Mouse (Mus musculus) kidney, postnatal 0 days (tissue): Measurements from ENCODE around the gene Zfp13. TPM values are rescaled to one million over a fixed set of nuclear protein-coding genes. Genes with fewer than 3 reads are reported as not detected.

Experiments used
- ATAC-seq: fragments of 200-750 bp; cut with Nextera tagmentation; replicated peaks from 2 replicates; pipeline ENCODE4 v1.8.0; 2017; ENCODE audit warnings: low read depth, moderate number of reproducible peaks, moderate TSS enrichment, moderate library complexity; ENCODE audit not compliant: low FRiP score
- DNase-seq: peaks from one replicate; pipeline ENCODE4 v3.0.0-alpha.2; 2016; ENCODE audit warnings: low spot score
- H3K27ac ChIP-seq: fragments of 300-500 bp; sonication (generic); 2 replicates; pipeline ENCODE4 v1.5.1; 2014; ENCODE audit warnings: mild to moderate bottlenecking
- H3K27me3 ChIP-seq: fragments of 300-500 bp; sonication (generic); 2 replicates; pipeline ENCODE4 v1.6.1; 2014; ENCODE audit warnings: low read length, mixed read lengths; ENCODE audit not compliant: insufficient read depth
- H3K36me3 ChIP-seq: fragments of 300-500 bp; sonication (generic); 2 replicates; pipeline ENCODE4 v1.6.1; 2014; ENCODE audit warnings: low read length, mixed read lengths; ENCODE audit not compliant: insufficient read depth
- H3K4me1 ChIP-seq: fragments of 300-500 bp; sonication (generic); replicated peaks from 2 replicates; pipeline ENCODE4 v1.6.1; 2014; ENCODE audit warnings: antibody characterized with exemption, low read length, mixed read lengths; ENCODE audit not compliant: insufficient read depth
- H3K4me2 ChIP-seq: fragments of 300-500 bp; sonication (generic); 2 replicates; pipeline ENCODE4 v1.6.1; 2014; ENCODE audit warnings: mild to moderate bottlenecking, low read length, moderate library complexity, mixed read lengths
- H3K4me3 ChIP-seq: fragments of 300-500 bp; sonication (generic); replicated peaks from 2 replicates; pipeline ENCODE4 v1.5.1; 2014; ENCODE audit warnings: low read depth, low read length
- H3K9ac ChIP-seq: fragments of 300-500 bp; sonication (generic); 2 replicates; pipeline ENCODE4 v1.6.1; 2014; ENCODE audit warnings: low read depth, low read length
- H3K9me3 ChIP-seq: fragments of 300-500 bp; sonication (generic); replicated peaks from 2 replicates; pipeline ENCODE4 v1.6.1; 2016; ENCODE audit warnings: low read length, inconsistent platforms, mixed read lengths
- CTCF ChIP-seq: IDR thresholded peaks from 2 replicates; pipeline ENCODE4 v1.5.1; 2016; ENCODE audit warnings: antibody characterized with exemption, low read depth, mild to moderate bottlenecking, moderate library complexity
- WGBS: fragments of 180-500 bp; shearing (Covaris S2); extraction: QIAGEN DNeasy Blood & Tissue Kit; methylation state at CpG from one replicate; pipeline ENCODE4 v1.1.7; 2014; 5-methylcytosine and 5-hydroxymethylcytosine counted together
- polyA plus RNA-seq: library from polyadenylated mRNA; unstranded; fragments of >200 nt; fragmentation: Nextera tagmentation; extraction: Ambion mirVana; gene quantifications from 2 replicates; pipeline ENCODE4 v1.2.1, GENCODE M21; 2015

The Zfp13 gene
- polyA plus RNA-seq, 1 experiment from 2014 or later, result 12.6 TPM

DNA sequence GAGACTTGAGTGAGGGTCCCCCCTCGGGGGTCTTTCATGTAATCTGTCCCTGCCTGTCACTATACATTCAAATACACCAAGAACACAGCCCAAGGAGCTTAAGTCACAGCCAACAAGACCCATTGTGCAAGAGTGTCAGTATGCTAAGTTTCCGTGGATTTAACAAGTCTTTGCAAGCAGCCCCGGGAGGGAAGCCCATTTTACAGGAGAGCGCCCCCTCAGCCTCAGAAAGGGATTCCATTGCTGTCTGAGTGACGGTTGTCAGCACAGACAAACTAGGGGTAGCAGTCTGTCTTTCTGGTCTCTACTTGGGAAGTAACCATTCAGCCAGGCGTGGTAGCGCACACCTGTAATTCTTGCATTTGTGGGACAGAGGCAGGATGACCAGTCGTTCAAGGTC is 25.2 kb downstream of the Zfp13 start:
- Histone ChIP-seq H3K27ac (no peak overlapping the region), H3K4me2 (no peak overlapping the region), H3K9me3 (no peaks in the 10 kb centered on the region), H3K9ac (no peak overlapping the region), H3K27me3 (no peaks in the 10 kb centered on the region), H3K4me1 (no peaks in the 10 kb centered on the region), H3K36me3 (peaks cover 33% of the 10 kb centered on the region), H3K4me3 (no peak overlapping the region)
- ATAC-seq (no peak), DNase-seq (no peak)
- WGBS, result 94% methylated on average over 8 of the region's 8 CpGs
- TF ChIP-seq CTCF, result no peak

DNA sequence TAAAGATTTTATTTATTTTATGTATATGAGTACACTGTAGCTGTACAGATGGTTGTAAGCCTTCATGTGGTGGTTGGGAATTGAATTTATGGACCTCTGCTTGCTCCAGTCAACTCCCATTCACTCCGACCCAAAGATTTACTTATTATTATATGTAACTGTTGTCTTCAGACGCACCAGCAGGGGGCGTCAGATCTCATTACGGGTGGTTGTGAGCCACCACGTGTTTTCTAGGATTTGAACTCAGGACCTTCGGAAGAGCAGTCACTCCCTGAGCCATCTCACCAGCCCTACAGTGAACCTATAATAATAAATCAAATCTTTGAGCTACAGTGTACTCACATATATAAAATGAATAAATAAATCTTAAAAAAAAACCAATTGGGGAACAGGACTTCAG is 27.2 kb downstream of the Zfp13 start:
- no peak overlapping the region for H3K4me3 ChIP-seq
- 83% methylated on average over 6 of the region's 6 CpGs for WGBS
- no peak overlapping the region for H3K9ac ChIP-seq
- no peaks in the 10 kb centered on the region for H3K27me3 ChIP-seq
- no peak for ATAC-seq
- no peaks in the 10 kb centered on the region for H3K4me1 ChIP-seq
- peak; percentile 51 for TF ChIP-seq CTCF
- DNase-seq, result no peak
- H3K36me3 ChIP-seq, result peaks cover 22% of the 10 kb centered on the region
- no peak overlapping the region for H3K27ac ChIP-seq
- H3K4me2 ChIP-seq, result no peak overlapping the region
- H3K9me3 ChIP-seq, result no peaks in the 10 kb centered on the region

DNA sequence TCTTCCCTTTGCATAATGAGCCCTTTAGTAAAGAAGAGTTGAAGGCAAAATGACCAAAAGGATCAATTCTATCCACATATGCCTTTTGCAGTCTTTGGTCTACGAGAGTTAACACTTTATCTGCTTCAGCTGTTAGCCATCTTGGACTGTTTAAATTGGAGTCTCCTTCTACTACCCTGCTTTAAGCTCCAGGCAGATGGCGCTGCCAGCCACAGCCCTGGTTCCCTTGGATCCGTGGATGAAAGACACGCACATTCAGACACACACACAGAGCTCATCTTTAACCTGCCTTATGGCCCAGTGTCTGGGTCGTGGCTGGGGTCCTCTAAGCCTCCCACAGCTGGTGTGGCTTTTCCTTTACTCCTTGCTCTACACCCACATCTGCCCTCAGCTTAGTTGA is 28.2 kb downstream of the Zfp13 start:
- H3K4me2 ChIP-seq, result no peak overlapping the region
- TF ChIP-seq CTCF, result peak; percentile 60; the same call in 1 of the 2 replicates
- H3K27me3 ChIP-seq, result no peaks in the 10 kb centered on the region
- no peak overlapping the region for H3K4me3 ChIP-seq
- no peaks in the 10 kb centered on the region for H3K9me3 ChIP-seq
- ATAC-seq, result no peak
- 13% methylated on average over 5 of the region's 5 CpGs for WGBS
- peaks cover 13% of the 10 kb centered on the region for H3K36me3 ChIP-seq
- H3K4me1 ChIP-seq, result no peaks in the 10 kb centered on the region
- DNase-seq, result peak; percentile 35
- no peak overlapping the region for H3K27ac ChIP-seq
- no peak overlapping the region for H3K9ac ChIP-seq

- WGBS, result 34% methylated on average over 6 of the region's 6 CpGs
- Histone ChIP-seq H3K4me1 (no peaks in the 10 kb centered on the region), H3K36me3 (0 out of 2 replicates have a peak, but pooled peaks cover 5% of the 10 kb centered on the region), H3K9ac (no peak overlapping the region), H3K4me3 (no peak overlapping the region), H3K9me3 (no peaks in the 10 kb centered on the region), H3K4me2 (no peak overlapping the region), H3K27ac (no peak overlapping the region), H3K27me3 (no peaks in the 10 kb centered on the region)
- ATAC-seq, result no peak
- TF ChIP-seq CTCF, result peak; percentile 76
- DNase-seq, result peak; percentile 76
Measured at GRCm38 (mm10) chr17:23570017-23570416, 29.3 kb downstream of the Zfp13 start.

GRCm38 (mm10) chr17:23568370-23568769 is 30.9 kb downstream of the Zfp13 start:
- WGBS, result 34% methylated on average over 5 of the region's 5 CpGs
- TF ChIP-seq CTCF, result no peak
- Histone ChIP-seq H3K9ac (no peak overlapping the region), H3K27me3 (no peaks in the 10 kb centered on the region), H3K4me2 (no peak overlapping the region), H3K9me3 (no peaks in the 10 kb centered on the region), H3K4me1 (no peaks in the 10 kb centered on the region; the same call in 1 of the 2 replicates), H3K36me3 (no peaks in the 10 kb centered on the region), H3K4me3 (no peak overlapping the region), H3K27ac (no peak overlapping the region)
- DNase-seq, result no peak
- ATAC-seq, result no peak

GRCm38 (mm10) chr17:23566787-23567186 is 32.5 kb downstream of the Zfp13 start:
- Histone ChIP-seq H3K27me3 (no peaks in the 10 kb centered on the region), H3K9me3 (no peaks in the 10 kb centered on the region), H3K36me3 (no peaks in the 10 kb centered on the region), H3K4me2 (no peak overlapping the region), H3K4me1 (peaks cover 3% of the 10 kb centered on the region; the same call in 1 of the 2 replicates), H3K4me3 (no peak overlapping the region), H3K27ac (no peak overlapping the region), H3K9ac (no peak overlapping the region)
- peak; percentile 46; the same call in 1 of the 2 replicates for TF ChIP-seq CTCF
- WGBS, result 50% methylated on average over 5 of the region's 5 CpGs
- DNase-seq (peak; percentile 29), ATAC-seq (no peak)

DNA sequence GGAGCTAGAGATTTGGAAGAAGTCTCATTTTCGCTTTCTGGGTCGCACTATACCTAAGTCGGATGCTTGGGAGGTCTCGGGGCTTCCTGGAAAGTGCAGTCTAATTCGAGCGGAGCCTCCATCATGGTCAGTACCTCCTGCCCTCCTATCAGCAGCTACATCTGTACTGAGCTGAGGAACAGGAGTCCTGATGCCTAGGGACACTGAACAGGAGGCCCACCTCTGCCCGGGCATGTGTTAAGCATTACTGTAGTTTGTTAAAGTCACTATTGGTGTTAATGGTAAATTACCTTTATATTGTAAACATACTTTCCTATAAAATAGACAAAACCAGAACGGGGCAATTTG is 34.9 kb downstream of the Zfp13 start:
- DNase-seq (no peak), ATAC-seq (peak; percentile 75)
- peak overlapping the region; percentile 72 for H3K4me3 ChIP-seq
- peaks cover 8% of the 10 kb centered on the region; the same call in 1 of the 2 replicates for H3K36me3 ChIP-seq
- no peaks in the 10 kb centered on the region for H3K9me3 ChIP-seq
- TF ChIP-seq CTCF, result no peak
- 1% methylated on average over 8 of the region's 8 CpGs for WGBS
- H3K4me2 ChIP-seq, result peak overlapping the region; percentile 80
- H3K27me3 ChIP-seq, result no peaks in the 10 kb centered on the region
- peak overlapping the region; percentile 87 for H3K9ac ChIP-seq
- peaks cover 3% of the 10 kb centered on the region; the same call in 1 of the 2 replicates for H3K4me1 ChIP-seq
- peak overlapping the region; percentile 94 for H3K27ac ChIP-seq
